Mouse (Mus musculus): Measurements from ENCODE around the gene Glis2.

Glis2 gene

DNA sequence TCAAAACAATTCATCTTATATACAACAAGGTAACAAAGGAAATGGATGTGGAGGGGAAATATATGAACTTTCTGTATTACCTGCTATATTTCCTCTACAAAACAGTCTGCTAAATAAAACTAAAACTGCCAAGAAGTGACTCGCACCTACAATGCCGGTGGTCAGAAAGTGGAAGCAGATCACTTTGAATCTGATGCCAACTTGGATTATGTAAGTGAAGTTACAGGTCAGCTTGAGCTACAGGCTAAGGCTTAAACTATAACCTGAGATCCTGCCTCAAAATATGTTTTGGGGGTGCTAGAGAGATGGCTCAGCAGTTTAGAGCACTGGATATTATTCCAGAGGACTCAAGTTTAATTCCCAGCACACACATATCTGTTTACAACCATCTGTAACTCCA, 71.2 kb downstream of the Glis2 start:
- no peak for DNase-seq

DNA sequence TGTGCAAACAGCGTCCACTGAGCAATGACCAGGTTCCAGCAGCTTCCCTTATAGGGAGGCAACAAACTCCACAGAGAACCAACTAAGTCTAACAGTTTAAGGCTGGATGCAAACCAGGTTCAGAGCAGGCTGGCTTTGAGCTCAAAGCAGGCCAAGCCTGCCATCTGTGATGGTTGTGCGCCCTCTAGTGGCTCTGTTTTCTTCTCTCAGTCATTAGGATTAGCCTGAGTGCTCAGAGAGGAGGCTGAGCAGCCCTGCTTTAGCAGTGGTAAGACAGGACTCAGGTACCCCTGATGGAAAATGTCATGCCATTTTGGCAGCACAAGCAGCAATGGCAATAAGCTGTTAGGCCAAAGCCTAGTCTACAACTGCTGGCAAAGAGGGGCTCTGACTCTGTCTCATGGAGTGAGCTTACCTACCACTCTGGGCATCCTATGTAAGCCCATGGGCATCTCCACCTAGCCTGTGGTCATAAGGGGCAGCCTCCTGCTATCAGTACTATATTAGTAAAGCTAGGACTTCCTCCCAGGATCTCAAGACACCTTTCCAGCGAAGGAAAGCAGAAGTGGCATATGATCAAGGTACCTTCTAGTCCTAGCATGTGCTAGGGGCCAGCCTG, 72.8 kb downstream of the Glis2 start:
- DNase-seq: peak; percentile 93

DNA sequence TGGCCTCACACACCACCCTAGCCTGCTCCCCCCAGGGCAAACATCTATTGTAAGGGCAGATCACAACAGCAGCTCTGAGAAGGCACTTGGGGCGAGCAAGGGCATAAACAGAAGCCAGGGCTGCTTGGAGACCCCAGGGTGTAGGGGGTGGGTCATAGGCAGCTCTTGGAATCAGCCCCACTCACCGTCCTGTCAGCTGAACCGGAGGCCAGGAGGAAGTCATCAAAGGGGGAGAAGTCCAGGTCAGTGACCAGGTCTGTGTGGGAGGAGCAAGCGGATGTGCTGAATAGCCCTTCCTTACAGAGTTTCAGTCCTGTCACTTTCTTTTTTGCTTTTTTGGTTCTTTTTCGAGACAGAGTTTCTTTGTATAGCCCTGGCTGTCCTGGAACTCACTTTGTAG, 75.8 kb downstream of the Glis2 start:
- no peak for DNase-seq

DNA sequence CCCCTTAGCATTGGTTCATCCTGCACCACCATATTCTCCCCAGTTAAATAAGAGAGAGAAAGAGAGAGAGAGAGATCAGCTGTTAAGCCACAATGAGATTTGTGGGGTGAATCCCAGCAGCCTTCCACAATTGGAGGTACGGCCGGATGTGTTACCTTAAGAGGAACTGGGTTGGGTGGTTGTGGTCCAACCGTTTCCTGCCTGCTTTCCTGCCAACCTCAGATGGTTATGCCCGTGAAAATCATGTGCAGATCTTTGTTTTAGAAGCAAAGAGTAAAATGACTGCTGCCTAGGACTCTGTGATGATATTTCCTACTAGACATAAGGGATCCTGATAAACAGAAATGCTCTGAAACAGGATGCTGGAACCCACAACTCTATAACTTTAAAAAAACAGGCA, 79.6 kb downstream of the Glis2 start:
- DNase-seq: no peak
